Mouse (Mus musculus) testis, postnatal 14 days (tissue): Measurements from ENCODE around the gene Tmed10.
A peak's percentile ranks its signal among the peaks of the same experiment; 100 is the strongest.

Experiments
- DNase-seq: peaks from one replicate; pipeline ENCODE4 v3.0.0; 2021; ENCODE audit warnings: low spot score

Tmed10 gene

GRCm38 (mm10) chr12:85374561-85375272 is at the start of gene Tmed10:
Gene Tmed10, minus strand, starts transcription at chr12:85374847.
- peak; percentile 90 for DNase-seq

GRCm38 (mm10) chr12:85423236-85423635 is 48.6 kb upstream of the Tmed10 start:
- DNase-seq: no peak

GRCm38 (mm10) chr12:85422536-85422935 is 47.9 kb upstream of the Tmed10 start:
- DNase-seq: no peak

DNA sequence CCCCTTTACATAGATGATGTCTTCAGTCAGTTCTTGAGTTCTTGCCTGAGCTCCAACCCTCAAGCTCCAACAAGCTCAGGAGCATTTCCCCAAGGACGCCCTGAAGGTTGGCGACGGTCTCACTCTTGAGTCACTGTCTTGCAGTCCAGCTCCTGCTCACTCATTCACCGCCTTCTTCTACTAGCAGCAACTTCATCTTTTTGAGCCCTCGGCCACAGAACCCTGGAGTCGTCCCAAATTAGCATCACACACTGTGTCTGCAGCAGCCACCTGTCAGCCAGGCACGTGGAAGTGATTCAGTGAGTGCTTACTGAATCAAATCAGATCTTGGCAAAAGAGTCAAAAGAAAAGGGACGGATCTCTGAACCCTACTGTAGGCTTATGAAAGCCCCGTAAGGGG is 46.3 kb upstream of the Tmed10 start:
- DNase-seq: no peak

DNA sequence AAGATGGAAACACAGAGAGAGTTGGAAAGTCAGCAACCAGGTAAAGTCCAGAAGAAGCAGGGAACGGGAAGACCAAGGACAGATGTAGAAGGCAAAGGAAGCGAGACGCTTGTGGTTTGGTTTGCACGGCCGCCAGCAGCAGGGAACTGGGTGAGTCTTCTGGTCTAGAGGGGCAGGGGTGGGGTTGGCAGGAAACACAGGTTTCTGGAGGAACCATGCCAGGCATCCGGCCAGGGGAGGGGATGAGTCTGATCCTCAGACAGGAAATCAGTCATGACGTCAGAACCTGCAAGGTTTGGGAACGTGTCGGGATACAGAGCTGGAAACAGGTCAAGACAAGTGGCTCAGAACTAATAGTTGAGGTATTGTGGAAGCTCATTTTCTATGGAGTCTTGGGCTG is 43.2 kb upstream of the Tmed10 start:
- no peak for DNase-seq

GRCm38 (mm10) chr12:85416298-85416697 is 41.7 kb upstream of the Tmed10 start:
- no peak for DNase-seq

DNA sequence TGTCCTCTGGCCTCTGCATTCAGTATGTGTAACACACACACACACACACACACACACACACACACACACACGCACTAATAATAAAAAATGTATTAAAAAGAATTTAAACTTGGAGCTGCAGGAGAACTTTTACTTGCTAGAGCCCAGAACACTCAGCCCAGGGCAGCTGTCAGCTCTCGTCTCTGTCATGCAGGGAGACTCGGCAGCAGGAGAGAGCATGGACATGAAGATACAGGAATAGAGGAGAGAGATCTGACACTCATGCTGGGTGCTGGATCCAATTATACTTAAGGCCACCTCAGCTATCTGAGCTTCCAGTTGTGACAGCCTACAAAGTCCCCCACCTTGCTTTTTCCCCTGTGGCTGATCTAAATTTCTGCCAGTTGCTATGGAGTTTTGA is 41.2 kb upstream of the Tmed10 start:
- no peak for DNase-seq

GRCm38 (mm10) chr12:85411136-85411535 is 36.5 kb upstream of the Tmed10 start:
- DNase-seq: no peak

DNA sequence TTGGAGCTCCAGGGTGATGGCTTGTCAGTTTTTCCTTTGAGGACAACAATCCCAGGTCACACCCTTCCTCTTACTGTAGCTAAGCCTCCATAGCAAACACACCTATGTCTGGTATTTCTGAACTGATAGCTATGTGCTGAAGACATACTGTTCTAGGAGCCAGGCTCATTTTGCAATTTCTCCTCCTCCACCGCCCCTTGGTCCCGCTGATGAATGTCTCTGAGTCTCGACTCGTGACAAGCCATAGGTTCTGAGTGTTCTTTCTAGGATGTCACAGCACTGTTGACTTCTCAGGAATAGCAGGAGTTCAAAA is 23.3 kb upstream of the Tmed10 start:
- no peak for DNase-seq

DNA sequence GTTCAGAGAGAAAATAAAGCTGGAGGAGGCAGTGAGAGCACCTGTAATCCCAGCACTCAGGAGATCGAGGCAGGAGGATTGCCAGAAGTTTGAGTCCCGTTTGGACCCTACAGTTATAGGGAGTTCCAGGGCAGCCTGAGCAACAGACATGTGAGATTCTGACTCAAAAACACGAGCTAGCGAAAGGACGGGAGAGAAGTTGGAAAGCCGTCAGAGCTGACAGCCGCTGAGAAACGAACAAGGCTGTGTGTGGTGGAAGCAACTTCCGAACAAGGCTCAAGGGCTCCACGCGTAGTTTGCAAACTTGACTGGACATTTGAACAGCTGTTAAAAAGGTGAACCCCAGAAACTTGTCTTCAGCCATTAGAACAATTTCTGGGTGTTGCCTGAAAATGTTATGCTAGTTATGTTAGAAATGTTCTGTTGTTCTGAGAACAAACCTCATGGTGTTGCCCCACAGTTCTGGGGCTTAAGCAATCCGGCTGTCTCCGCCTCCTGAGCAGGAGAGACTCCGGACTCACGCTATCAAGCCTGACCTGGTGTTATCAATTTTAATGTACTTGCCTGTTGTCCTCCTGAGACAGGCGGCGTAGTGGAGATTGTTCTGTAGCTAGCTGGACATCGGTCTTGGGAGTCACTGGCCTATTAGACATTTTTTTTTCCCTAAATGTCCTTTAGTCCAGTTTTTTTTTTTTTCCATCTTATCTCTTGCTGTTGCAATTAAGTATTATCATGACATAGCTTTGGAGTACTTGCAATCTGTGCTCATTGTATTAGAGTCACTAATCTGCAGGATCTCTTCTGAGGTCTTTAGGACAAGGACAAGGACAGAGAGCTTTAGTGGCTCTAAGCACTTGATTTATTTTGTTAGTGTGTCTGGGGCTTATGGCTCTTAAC is 22.7 kb upstream of the Tmed10 start:
- no peak for DNase-seq

- DNase-seq: no peak
Observed at GRCm38 (mm10) chr12:85393981-85394380, 19.3 kb upstream of the Tmed10 start.

DNA sequence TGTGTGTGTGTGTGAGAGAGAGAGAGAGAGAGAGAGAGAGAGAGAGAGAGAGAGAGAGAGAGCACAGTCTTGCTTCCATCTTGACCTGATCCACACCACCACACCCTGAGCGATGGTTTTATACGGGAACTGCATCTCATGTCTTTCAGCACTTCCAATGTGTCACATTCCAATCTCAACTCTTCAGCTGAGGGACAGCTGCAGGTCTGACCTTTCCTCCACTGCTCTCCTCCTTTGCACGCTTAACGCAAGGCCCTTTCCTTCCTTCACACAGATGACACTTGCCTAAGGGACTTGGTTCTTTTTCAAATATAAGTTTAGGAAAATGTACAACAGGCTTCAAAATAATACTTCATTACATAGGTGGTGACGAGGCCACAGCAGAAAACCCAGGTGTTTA is 18.9 kb upstream of the Tmed10 start:
- no peak for DNase-seq

- DNase-seq: no peak
Observed at GRCm38 (mm10) chr12:85391148-85391547, 16.5 kb upstream of the Tmed10 start.

DNA sequence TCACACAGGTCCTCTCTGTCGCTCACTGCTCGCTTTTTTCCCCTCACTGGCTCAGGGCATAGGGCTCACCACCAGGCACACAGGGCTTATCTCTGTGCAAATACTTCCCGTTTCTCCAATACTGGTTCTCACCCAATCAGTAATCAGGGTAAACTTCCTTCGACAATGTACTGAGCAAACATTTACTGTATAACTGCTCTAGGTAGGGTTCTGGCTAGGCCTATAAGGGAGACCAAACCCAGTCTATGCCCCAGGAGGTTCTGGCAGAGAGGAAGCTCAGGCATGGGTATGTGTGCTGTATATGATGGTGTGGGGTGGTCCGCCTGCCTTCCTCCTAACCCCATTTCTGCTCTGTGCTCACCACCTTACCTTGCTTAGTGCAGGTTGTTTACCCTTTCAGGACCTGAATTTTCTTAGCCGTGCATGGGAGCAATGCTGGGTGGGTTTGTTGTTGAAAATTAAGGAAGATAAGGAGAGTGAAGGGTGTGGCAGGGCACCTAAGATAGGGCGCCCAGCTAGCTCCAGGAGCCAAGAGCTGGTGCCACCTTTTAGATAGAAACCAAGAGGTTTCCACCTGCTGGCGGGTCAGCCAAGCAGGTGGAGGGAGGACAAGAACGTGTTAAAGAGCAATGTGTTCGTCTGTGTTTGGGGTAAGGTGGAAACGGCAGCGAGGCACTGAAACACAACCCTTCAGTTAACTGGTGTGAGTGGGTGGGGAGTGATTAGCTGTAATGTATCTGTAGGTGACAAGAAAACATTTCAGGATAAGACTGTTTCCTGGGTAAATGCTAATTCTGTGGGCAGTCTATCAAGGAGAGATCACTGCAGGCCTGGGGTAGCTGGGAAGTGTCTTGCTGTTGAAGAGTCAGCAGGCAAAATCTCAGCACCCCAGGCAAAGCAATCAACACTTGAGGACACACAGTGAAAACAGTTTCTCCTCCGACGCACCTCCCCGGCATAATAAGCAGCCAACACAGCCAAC is 14.8 kb upstream of the Tmed10 start:
- DNase-seq: no peak

DNA sequence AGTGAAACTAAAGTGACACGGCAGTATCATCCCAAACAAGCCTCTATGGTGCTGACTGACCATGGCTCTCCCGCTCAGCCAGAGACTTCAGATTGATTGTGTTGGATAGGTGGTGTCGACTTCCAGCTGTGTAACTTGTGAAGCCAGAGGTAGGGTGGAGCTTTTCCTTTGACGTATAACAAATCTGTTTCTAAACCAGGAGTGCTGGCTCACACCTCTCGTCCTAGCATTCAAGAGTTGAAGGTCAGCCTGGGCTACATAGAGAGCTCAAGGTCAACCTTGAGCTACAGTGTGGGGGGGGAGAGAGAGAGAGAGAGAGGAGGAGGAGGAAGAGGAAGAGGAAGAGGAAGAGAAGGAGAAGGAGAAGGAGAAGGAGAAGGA is 11.3 kb upstream of the Tmed10 start:
- no peak for DNase-seq

GRCm38 (mm10) chr12:85385329-85385994 is 10.8 kb upstream of the Tmed10 start:
- no peak for DNase-seq

- DNase-seq: no peak
Observed at GRCm38 (mm10) chr12:85382761-85383680, 8.4 kb upstream of the Tmed10 start.

GRCm38 (mm10) chr12:85381570-85381969 is 6.9 kb upstream of the Tmed10 start:
- no peak for DNase-seq

GRCm38 (mm10) chr12:85380942-85381341 is 6.3 kb upstream of the Tmed10 start:
- DNase-seq: no peak

DNA sequence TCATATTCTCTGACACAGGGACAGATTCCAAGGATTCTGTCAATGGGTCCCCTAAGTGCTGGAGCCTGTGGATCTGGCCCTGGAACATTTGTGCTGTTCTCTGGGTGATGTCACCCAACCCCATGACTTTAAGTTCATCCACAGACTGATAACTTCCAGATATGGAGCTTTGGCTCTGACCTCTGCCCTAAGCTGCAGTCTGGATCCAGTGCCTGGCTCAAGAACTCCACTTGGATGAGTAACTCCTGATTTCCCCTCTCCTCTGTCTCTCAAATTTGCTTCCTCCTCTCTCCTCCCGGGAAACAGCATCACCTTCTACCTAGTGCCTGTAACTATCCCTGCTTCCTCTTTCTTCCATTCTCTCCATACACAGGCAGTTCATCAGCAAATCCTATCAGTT is 5.7 kb upstream of the Tmed10 start:
- DNase-seq: no peak

- DNase-seq: no peak
Observed at GRCm38 (mm10) chr12:85378271-85378670, 3.6 kb upstream of the Tmed10 start.
